Mouse (Mus musculus): ENCODE data around the gene Npas4.

The Npas4 gene

DNA sequence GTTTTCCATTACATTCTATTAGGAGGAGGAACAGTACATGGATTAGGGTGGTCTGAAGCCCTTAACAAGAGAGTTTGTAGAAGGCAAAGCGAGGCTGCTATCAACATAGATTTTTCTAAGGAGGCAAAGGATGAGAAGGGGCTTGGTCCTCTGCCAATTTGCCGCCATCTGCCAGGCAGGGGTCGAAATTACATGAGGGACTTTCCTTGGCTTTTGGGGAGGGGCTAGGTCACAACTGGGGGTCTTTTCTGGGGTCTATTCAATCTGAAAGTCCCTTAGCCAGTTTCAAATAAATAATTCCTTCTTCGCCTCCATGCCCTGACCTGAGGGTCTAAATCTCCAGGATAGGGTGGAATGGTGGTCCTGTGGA lies at the start of gene Npas4:
Npas4 (minus strand) TSS at position 61 of the 370 bp plus-strand sequence.
- DNase-seq (ENCODE audit: low read depth, low spot score) = no peak
- Histone ChIP-seq H3K27me3 (ENCODE audit: control insufficient read depth, insufficient read depth, low read length, poor library complexity, severe bottlenecking) (no peaks in the 10 kb centered on the region; the same call in 1 of the 2 replicates), H3K36me3 (ENCODE audit: control insufficient read depth, insufficient read depth, low read length, poor library complexity, severe bottlenecking) (no peaks in the 10 kb centered on the region)

DNA sequence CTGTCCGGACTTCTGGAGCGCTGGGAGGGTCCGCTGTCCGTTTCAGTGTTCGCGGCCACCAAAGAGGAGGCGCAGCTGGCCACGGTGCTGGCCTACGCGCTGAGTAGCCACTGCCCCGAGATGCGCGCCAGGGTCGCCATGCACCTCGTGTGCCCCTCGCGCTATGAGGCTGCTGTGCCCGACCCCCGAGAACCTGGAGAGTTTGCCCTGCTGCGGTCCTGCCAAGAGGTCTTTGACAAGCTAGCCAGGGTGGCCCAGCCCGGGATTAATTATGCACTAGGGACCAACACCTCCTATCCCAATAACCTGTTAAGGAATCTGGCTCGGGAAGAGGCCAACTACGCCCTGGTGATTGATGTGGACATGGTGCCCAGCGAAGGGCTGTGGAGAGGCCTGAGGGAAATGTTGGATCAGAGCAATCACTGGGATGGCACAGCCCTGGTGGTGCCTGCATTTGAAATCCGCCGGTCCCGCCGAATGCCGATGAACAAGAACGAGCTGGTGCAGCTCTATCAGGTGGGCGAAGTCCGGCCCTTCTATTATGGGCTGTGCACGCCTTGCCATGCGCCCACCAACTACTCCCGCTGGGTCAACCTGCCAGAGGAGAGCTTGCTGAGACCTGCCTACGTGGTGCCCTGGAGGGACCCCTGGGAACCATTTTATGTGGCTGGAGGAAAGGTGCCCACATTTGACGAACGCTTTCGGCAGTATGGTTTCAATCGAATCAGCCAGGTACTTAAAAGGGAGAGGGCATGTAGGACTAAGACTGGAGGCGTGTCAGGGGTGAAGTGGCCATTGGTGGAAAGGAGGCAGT lies 49.4 kb upstream of the Npas4 start:
- DNase-seq (ENCODE audit: low read depth, low spot score) = no peak
- Histone ChIP-seq H3K36me3 (ENCODE audit: control insufficient read depth, insufficient read depth, low read length, poor library complexity, severe bottlenecking) (no peaks in the 10 kb centered on the region), H3K27me3 (ENCODE audit: control insufficient read depth, insufficient read depth, low read length, poor library complexity, severe bottlenecking) (no peaks in the 10 kb centered on the region)

DNA sequence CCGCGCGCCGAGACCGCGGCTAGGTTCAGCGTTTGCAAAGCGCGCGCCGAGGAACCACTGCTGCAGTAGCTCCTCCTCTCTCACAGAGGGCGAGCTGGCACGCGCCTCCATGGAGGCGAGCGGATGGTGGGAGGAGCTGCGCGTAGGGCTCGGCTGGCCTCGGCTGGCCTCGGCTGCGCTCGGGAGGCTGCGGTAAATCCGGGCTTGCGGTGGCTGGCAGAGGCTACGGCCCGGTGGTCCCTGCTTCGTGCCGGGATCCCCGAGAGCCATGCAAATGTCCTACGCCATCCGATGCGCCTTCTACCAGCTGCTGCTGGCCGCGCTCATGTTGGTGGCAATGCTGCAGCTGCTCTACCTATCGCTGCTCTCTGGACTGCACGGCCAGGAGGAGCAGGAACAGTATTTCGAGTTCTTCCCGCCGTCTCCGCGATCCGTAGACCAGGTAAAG lies 48.6 kb upstream of the Npas4 start, which contains the start of the genes B4gat1 and AC124502.3:
B4gat1 (plus strand) TSS at position 118 of the 448 bp plus-strand sequence.
AC124502.3 (plus strand) TSS at position 183 of the 448 bp plus-strand sequence.
- H3K27me3 ChIP-seq (ENCODE audit: control insufficient read depth, insufficient read depth, low read length, poor library complexity, severe bottlenecking) = no peaks in the 10 kb centered on the region
- H3K36me3 ChIP-seq (ENCODE audit: control insufficient read depth, insufficient read depth, low read length, poor library complexity, severe bottlenecking) = no peaks in the 10 kb centered on the region
- peak; percentile 89 for DNase-seq (ENCODE audit: low read depth, low spot score)

DNA sequence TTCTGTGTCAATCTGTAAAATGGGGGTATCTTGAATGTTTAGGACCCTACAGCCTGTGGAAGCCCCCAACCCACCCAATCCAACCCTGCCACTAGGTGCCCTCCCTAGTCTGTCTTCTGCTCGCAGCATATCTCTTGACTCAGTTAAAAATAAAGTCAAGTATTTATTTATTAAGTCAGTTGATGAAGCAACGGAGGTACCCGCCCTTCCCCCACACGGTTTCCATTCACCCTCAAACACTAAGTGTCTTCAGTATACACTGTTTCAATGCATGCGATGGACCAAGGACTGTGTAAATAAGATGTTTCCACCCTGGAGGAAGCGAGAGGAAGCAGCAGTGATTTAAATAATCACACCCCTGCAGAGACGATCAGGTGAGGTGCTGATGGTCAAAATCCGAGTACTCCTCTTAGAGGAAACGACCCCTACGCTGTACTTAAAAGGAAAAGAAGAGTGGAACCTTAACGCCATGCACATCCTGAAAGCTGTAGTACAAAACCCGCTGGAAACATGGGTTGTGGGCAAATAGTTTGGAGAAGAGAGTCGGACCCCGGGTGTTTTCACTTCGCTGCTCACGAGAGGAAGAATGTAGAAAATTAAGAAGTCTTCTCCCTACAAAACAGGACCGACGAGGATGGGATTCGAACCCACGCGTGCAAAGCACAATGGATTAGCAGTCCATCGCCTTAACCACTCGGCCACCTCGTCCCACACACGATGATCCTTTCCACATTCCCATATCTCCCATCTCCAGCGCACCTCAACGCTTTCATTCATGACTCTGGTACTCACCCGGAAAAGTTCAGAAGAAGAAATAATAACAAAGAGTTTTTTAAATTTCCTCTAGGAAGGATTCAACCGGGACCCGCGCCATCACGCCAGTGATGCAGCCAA lies 47.8 kb upstream of the Npas4 start:
- no peaks in the 10 kb centered on the region for H3K27me3 ChIP-seq (ENCODE audit: control insufficient read depth, insufficient read depth, low read length, poor library complexity, severe bottlenecking)
- no peaks in the 10 kb centered on the region for H3K36me3 ChIP-seq (ENCODE audit: control insufficient read depth, insufficient read depth, low read length, poor library complexity, severe bottlenecking)
- peak; percentile 49 for DNase-seq (ENCODE audit: low read depth, low spot score)

DNA sequence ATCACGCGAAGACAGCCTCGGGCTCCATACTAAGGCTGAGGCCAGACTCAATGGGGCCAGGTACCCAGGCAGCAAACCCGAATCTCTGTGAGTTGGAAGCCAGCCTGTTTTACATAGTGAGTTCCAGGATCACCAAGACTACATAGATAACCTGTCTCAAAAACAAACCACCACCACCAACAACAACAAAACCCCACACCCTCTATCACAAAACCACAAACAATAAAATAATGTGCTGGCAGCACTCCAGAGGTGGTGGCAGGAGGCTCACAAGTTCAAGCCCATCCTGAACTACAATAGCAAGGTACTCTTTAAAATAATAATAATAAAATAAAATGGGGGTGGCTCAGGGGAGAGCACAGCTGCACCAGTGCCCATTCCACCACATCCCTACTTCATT lies 46.5 kb upstream of the Npas4 start:
- no peak for DNase-seq (ENCODE audit: low read depth, low spot score)
- no peaks in the 10 kb centered on the region for H3K27me3 ChIP-seq (ENCODE audit: control insufficient read depth, insufficient read depth, low read length, poor library complexity, severe bottlenecking)
- H3K36me3 ChIP-seq (ENCODE audit: control insufficient read depth, insufficient read depth, low read length, poor library complexity, severe bottlenecking) = no peaks in the 10 kb centered on the region

DNA sequence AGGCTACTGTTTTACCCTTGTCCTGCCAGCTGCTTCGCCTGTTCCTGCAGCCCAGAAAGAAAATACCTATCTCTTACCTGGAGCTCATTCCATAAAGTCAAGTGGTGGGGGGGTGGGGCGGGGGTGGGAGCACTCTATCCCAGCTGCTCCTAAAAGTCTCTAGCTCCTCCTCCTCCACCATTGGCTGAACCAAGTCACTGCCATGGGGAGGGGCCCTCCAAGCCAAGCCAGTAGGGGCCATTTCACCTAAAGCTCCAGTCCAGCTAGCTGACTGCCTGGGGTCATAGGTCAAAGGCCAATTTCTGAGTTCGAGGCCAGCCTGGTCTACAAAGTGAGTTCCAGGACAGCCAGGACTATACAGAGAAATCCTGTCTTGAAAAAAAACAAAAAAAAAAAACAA lies 42.6 kb upstream of the Npas4 start:
- no peaks in the 10 kb centered on the region for H3K36me3 ChIP-seq (ENCODE audit: control insufficient read depth, insufficient read depth, low read length, poor library complexity, severe bottlenecking)
- no peaks in the 10 kb centered on the region for H3K27me3 ChIP-seq (ENCODE audit: control insufficient read depth, insufficient read depth, low read length, poor library complexity, severe bottlenecking)
- DNase-seq (ENCODE audit: low read depth, low spot score) = no peak

DNA sequence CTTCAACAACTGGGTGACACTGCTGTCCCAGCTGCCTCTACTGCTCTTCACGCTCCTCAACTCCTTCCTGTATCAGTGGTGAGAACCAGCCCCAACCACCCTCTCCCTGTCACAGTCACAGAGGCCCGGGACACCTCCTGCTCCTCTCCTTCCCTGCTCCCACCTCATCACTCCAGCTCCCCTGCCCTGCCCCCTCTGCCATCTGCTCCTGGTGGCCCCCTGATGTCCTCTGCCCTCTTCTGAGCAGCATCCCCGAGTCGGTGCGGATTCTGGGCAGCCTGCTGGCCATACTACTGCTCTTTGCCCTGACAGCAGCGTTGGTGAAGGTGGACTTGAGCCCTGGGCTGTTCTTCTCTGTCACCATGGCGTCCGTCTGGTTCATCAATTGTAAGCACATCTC lies 36.0 kb upstream of the Npas4 start:
- Histone ChIP-seq H3K36me3 (ENCODE audit: control insufficient read depth, insufficient read depth, low read length, poor library complexity, severe bottlenecking) (no peaks in the 10 kb centered on the region), H3K27me3 (ENCODE audit: control insufficient read depth, insufficient read depth, low read length, poor library complexity, severe bottlenecking) (no peaks in the 10 kb centered on the region)
- DNase-seq (ENCODE audit: low read depth, low spot score) = no peak

DNA sequence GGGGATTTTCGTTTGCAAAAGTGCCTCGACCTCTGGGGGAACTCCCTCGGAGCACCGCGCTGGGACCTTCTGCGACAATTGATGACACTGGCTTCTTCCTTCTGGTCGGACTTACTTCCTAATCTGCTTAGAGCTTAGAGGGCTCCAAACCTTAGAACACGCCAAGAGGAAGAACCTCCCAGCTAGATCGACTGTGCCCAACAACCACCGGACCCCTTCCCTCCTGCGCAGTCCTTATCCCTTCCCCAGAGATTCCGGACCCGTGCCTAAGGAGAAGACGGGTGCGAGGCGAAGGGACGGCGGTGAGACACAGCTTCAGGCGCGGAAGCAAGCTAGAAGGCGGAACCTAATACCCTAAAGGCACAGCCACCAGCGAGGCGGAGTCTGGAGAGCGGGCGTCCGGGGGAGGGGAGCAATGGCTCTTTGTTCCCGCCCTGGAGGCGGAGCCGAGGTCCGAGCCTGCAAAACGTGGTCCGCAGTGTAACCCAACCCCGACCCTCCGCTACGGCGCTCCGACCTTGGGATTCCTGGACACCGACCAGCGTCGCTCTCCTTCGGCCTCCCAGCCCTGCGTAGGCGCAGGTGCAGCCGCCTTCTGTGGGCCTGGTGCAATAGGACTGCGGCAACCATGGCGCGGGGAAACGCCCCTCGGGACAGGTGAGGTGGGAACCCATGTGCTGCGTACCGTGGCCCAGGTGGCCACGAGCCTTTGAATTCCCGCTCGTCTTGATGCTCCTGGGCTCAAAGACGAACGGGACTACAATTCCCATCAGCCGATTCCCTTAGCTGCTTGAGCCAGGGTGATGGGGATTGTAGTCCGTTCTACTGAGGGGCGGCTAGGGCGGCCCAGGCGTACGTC lies 33.7 kb upstream of the Npas4 start, which contains the start of gene Slc29a2:
Slc29a2 (plus strand) TSS at position 240 of the 859 bp plus-strand sequence.
- Histone ChIP-seq H3K27me3 (ENCODE audit: control insufficient read depth, insufficient read depth, low read length, poor library complexity, severe bottlenecking) (no peaks in the 10 kb centered on the region), H3K36me3 (ENCODE audit: control insufficient read depth, insufficient read depth, low read length, poor library complexity, severe bottlenecking) (no peaks in the 10 kb centered on the region)
- DNase-seq (ENCODE audit: low read depth, low spot score) = peak; percentile 88

DNA sequence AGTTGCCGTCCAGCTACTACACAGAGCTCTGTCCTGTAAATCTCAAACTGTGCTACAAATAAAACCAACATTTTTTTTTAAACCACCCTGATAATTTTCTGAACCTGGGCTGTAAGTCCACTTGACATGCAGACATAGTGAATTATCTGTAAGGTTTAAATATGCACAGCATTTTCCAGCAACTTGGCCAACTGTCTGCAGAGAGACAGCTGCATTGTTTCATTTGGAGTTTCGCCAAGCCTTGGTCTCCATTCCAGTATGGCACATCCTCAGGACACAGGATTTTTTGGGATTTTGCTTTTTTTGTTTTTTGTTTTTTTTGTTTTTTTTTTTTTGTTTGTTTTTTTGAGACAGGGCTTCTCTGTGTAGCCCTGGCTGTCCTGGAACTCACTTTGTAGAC lies 31.3 kb upstream of the Npas4 start:
- no peak for DNase-seq (ENCODE audit: low read depth, low spot score)
- Histone ChIP-seq H3K36me3 (ENCODE audit: control insufficient read depth, insufficient read depth, low read length, poor library complexity, severe bottlenecking) (no peaks in the 10 kb centered on the region), H3K27me3 (ENCODE audit: control insufficient read depth, insufficient read depth, low read length, poor library complexity, severe bottlenecking) (no peaks in the 10 kb centered on the region)

DNA sequence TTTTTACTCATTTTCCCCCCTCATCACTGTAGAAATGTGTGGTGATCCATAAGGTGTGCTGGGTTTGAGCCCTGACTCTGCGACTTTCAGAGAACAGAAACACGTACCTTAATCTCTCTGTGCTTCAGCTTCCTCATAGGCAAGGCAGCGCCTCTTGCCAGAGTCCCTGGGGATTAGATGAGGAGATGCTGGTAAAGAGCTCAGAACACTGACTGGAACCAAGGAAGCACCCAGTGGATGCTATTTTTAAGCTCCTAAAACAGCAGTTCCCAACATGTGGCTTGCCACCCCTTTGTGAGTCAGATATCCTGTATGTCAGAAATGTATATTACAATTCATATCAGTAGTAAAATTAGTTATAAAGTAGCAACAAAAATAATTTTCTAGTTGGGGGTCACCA lies 28.1 kb upstream of the Npas4 start:
- H3K36me3 ChIP-seq (ENCODE audit: control insufficient read depth, insufficient read depth, low read length, poor library complexity, severe bottlenecking) = no peaks in the 10 kb centered on the region
- no peaks in the 10 kb centered on the region for H3K27me3 ChIP-seq (ENCODE audit: control insufficient read depth, insufficient read depth, low read length, poor library complexity, severe bottlenecking)
- DNase-seq (ENCODE audit: low read depth, low spot score) = no peak

DNA sequence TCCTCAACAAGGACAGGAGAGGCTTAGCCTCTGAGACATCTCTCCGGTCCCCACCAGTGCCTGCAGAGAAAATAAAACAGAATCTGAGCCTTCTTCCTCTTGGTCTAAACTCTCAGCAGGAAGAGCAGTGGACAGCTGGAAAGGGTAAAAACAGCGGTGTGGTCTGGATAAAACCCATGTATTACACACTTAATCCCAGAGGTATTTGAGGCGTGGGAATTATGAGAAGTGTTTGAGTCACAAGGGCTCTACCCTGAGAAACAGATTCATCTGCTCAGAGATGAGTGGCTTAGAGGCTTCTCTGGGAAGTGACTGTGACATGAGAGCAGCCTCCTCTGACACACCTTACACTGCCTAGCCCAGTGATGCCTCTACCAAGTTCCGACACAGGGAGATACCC lies 27.5 kb upstream of the Npas4 start:
- DNase-seq (ENCODE audit: low read depth, low spot score) = no peak
- H3K36me3 ChIP-seq (ENCODE audit: control insufficient read depth, insufficient read depth, low read length, poor library complexity, severe bottlenecking) = no peaks in the 10 kb centered on the region
- no peaks in the 10 kb centered on the region for H3K27me3 ChIP-seq (ENCODE audit: control insufficient read depth, insufficient read depth, low read length, poor library complexity, severe bottlenecking)

DNA sequence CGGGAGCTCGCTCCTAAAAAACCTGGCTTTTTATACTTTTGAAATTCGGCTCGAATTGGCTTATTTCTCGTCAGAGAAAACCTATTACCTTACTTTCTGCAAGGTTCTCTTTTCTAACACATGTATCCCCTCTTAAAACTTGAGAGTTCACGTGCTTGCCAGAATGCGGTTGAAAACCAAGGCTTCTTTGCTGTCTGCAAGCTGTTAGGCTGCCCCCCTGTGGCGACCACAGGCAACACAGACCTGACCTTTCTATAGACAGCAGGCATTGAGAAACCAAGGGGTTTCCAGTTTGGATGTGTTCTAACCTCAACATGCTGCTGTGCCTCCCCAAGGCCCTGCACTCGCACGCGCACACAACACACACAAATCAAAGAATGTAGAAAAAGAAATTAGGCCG lies 26.7 kb upstream of the Npas4 start:
- Histone ChIP-seq H3K27me3 (ENCODE audit: control insufficient read depth, insufficient read depth, low read length, poor library complexity, severe bottlenecking) (no peaks in the 10 kb centered on the region), H3K36me3 (ENCODE audit: control insufficient read depth, insufficient read depth, low read length, poor library complexity, severe bottlenecking) (no peaks in the 10 kb centered on the region)
- DNase-seq (ENCODE audit: low read depth, low spot score) = peak; percentile 85

DNA sequence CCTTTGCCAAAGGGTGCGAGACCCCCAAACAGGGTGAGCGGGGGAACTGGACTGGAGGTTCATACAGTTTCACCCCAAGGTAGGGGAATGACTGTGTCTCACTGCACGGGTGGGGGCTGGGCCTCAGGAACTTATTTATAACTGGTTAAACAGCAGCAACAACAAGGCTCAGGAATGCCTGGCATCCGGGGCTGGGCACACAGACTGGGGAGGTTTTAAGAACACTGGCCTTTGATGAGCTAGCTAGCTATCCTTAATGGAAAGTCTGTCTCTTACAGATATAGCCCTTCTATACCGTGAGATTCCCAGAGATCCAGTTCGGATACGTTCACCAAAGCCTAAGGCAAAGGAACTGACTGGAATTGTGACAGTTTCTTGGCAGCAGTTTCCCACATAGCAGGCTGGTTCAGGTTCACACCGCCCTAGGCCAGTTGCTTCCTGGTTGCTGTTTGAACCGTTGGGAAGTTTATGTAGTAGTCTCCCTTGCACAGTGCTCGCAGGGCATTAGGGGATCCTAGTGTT lies 26.2 kb upstream of the Npas4 start:
- Histone ChIP-seq H3K27me3 (ENCODE audit: control insufficient read depth, insufficient read depth, low read length, poor library complexity, severe bottlenecking) (no peaks in the 10 kb centered on the region), H3K36me3 (ENCODE audit: control insufficient read depth, insufficient read depth, low read length, poor library complexity, severe bottlenecking) (no peaks in the 10 kb centered on the region)
- no peak for DNase-seq (ENCODE audit: low read depth, low spot score)

DNA sequence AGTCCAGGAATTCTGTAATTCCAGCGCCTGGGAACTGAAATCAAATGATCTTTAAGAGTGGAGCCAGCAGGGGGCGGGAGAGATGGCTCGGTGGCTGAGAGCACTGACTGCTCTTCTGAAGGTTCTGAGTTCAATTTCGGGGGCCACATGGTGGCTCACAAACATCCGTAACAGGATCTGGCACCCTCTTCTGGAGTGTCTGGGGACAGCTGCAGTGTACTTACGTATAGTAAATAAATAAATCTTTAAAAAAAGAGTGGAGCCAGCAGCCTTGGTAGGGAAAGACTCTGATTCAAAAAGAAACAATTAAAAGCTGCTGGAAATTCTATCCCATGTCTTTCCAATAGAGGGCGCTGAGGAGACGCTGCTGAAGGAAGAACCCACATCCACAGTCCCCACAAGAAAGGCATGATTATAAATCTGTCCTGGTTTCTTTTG lies 24.9 kb upstream of the Npas4 start:
- H3K36me3 ChIP-seq (ENCODE audit: control insufficient read depth, insufficient read depth, low read length, poor library complexity, severe bottlenecking) = no peaks in the 10 kb centered on the region
- no peaks in the 10 kb centered on the region for H3K27me3 ChIP-seq (ENCODE audit: control insufficient read depth, insufficient read depth, low read length, poor library complexity, severe bottlenecking)
- peak; percentile 74 for DNase-seq (ENCODE audit: low read depth, low spot score)

All from splenic B cell, adult 2 months (primary cell).